Comparison of ENCODE assay signal across 9 mouse cellular contexts in the genomic region with DNA sequence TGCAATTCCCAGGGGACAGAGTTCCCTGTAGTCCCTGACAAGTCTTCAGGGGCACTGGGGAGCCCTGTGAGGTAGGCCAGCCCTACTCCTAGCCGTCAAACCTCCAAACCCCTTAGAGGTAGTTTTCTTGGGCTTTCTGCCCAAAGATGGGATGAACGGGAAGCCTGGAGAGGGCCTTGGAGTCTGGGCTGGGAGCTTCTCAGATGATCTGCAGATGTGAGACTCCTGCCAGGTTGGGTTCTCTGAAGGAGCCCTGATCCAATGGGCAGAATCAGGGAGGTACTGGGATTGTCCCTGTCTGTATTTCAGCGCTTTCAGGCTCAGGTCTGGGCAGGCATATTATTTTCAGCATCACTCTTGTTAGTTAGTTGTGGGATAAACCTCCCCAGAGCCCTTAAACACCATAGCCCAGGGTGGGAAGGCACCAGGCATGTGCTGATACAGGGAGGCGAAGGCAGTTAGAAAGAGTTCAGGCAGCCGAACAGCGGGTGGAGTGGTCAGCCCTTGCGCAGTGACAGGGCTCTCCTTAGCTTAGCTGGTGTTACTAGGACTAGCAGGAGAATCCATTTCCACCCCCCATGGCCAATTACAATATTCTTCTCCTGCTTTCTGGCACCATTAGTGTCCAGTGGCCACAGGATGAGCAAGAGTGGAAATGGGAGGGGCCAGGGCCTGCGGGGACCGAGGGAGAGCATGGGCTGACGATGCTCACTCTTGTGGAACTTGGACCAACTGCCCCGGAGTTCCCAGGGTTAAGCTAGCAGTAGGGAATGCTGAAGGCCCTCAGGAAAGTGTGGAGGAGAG. TPM values are rescaled to one million over a fixed set of nuclear protein-coding genes. Genes with fewer than 3 reads are reported as not detected.
DNase-seq lines count a peak whose midpoint lies in the region; ATAC-seq and TF ChIP-seq lines count a peak whose summit lies in the region.
"Had no signal": no experiment of that assay in that cellular context is flagged by ENCODE, and none has a peak within 500 bp of the region (broad histone marks: within the 10 kb centered on the region; RNA-seq: fewer than 3 reads in every experiment).

No protein-coding gene starts in this region.

- peak overlapping the region; percentile 93 for H3K4me2 ChIP-seq in forebrain, embryonic 15.5 days (replicated peaks)
- peak overlapping the region; percentile 90 for H3K4me2 ChIP-seq in intestine, postnatal 0 days (replicated peaks; ENCODE audit: low read depth)
- H3K4me2 ChIP-seq in midbrain, embryonic 11.5 days, result peak overlapping the region; percentile 96

- WGBS in forebrain, embryonic 15.5 days, result 23% methylated on average over 11 of the region's 11 CpGs
- WGBS in intestine, postnatal 0 days, result 30% methylated on average over 11 of the region's 11 CpGs
- 26% methylated on average over 11 of the region's 11 CpGs for WGBS in midbrain, embryonic 11.5 days

- peak overlapping the region; percentile 49 for H3K4me3 ChIP-seq in forebrain, embryonic 15.5 days
- H3K4me3 ChIP-seq in intestine, postnatal 0 days (ENCODE audit: low read depth, low read length), result peak overlapping the region; percentile 61
- peak overlapping the region; percentile 62 for H3K4me3 ChIP-seq in midbrain, embryonic 11.5 days (ENCODE audit: low read depth, low read length)

- H3K36me3 ChIP-seq in forebrain, embryonic 15.5 days, result no peaks in the 10 kb centered on the region
- H3K36me3 ChIP-seq in intestine, postnatal 0 days (ENCODE audit: control insufficient read depth, insufficient read depth), result peaks cover 5% of the 10 kb centered on the region; the same call in 1 of the 2 replicates
- no peaks in the 10 kb centered on the region for H3K36me3 ChIP-seq in midbrain, embryonic 11.5 days (ENCODE audit: control insufficient read depth, insufficient read depth, low read length)
- H3K36me3 ChIP-seq: G1E had no signal

- DNase-seq in kidney, adult 9 months, result peak; percentile 9
- no peak for DNase-seq in kidney, adult 11 months
- DNase-seq in midbrain, embryonic 11.5 days (ENCODE audit: low spot score, missing footprints), result peak; percentile 92
- no peak for DNase-seq in layer of hippocampus, postnatal 36 days
- no peak for DNase-seq in thymus, postnatal 25 days

- peaks cover 32% of the 10 kb centered on the region for H3K4me1 ChIP-seq in forebrain, embryonic 15.5 days
- H3K4me1 ChIP-seq in intestine, postnatal 0 days (replicated peaks; ENCODE audit: control insufficient read depth, insufficient read depth, low read length), result no peaks in the 10 kb centered on the region
- H3K4me1 ChIP-seq in midbrain, embryonic 11.5 days (ENCODE audit: control insufficient read depth, insufficient read depth, low read length), result peaks cover 26% of the 10 kb centered on the region

- ATAC-seq in forebrain, embryonic 15.5 days (replicated peaks), result no peak
- no peak for ATAC-seq in intestine, postnatal 0 days
- ATAC-seq in midbrain, embryonic 11.5 days (ENCODE audit: low FRiP score), result no peak
- ATAC-seq in granulocyte monocyte progenitor cell, adult 5-6 weeks (replicated peaks; ENCODE audit: poor library complexity, severe bottlenecking), result no peak

- no peak overlapping the region for H3K27ac ChIP-seq in forebrain, embryonic 15.5 days (replicated peaks)
- H3K27ac ChIP-seq in intestine, postnatal 0 days (ENCODE audit: low read depth, low read length), result peak overlapping the region; percentile 77
- H3K27ac ChIP-seq in midbrain, embryonic 11.5 days (ENCODE audit: low read depth, low read length), result no peak overlapping the region

- no peak overlapping the region for H3K9ac ChIP-seq in forebrain, embryonic 15.5 days (replicated peaks)
- peak overlapping the region; percentile 71 for H3K9ac ChIP-seq in intestine, postnatal 0 days (ENCODE audit: low read depth, low read length)
- peak overlapping the region; percentile 42; the same call in 1 of the 2 replicates for H3K9ac ChIP-seq in midbrain, embryonic 11.5 days (ENCODE audit: low read length)

- no peaks in the 10 kb centered on the region for H3K9me3 ChIP-seq in forebrain, embryonic 15.5 days
- no peaks in the 10 kb centered on the region for H3K9me3 ChIP-seq in intestine, postnatal 0 days (ENCODE audit: control insufficient read depth)
- H3K9me3 ChIP-seq in midbrain, embryonic 11.5 days (ENCODE audit: control insufficient read depth, low read length), result no peaks in the 10 kb centered on the region
- H3K9me3 ChIP-seq: G1E had no signal

- H3K27me3 ChIP-seq in forebrain, embryonic 15.5 days, result peaks cover 13% of the 10 kb centered on the region; the same call in 1 of the 2 replicates
- peaks cover 24% of the 10 kb centered on the region for H3K27me3 ChIP-seq in intestine, postnatal 0 days (replicated peaks; ENCODE audit: control insufficient read depth, insufficient read depth, low read length)
- 0 out of 2 replicates have a peak, but pooled peaks cover 6% of the 10 kb centered on the region for H3K27me3 ChIP-seq in midbrain, embryonic 11.5 days (ENCODE audit: control insufficient read depth, insufficient read depth, low read length)

- TF ChIP-seq CTCF in intestine, postnatal 0 days (IDR thresholded peaks at IDR 0.05; ENCODE audit: low read depth), result no peak

RNA-seq across cellular contexts. Expression of a gene that starts 1.4 kb away (rescaled TPM):
- 5.4 and 5.9 TPM in 2 replicates for polyA plus RNA-seq in forebrain, embryonic 15.5 days (2015; fragmentation: Nextera tagmentation; extraction: Ambion mirVana)
- polyA plus RNA-seq in intestine, postnatal 0 days (2015; fragmentation: Nextera tagmentation; extraction: Ambion mirVana), result 39.5 and 40.7 TPM in 2 replicates
- 19.7 and 21.6 TPM in 2 replicates for polyA plus RNA-seq in midbrain, embryonic 11.5 days (2014; fragmentation: Nextera tagmentation; extraction: Ambion mirVana)
- 1 to 10 TPM; 3.6 to 3.9 TPM for total RNA-seq in layer of hippocampus, postnatal 36 days (2021)
- total RNA-seq in granulocyte monocyte progenitor cell, adult 5-6 weeks (2014; fragmentation: Nextera tagmentation), result not detected in 2 replicates
- not detected in 2 replicates for total RNA-seq in granulocyte monocyte progenitor cell, adult 5-6 weeks (2017)

Comparison
In these comparisons a context has a peak if more than half of its experiments do, and no peak if none do; other contexts are left out.
1. DNase-seq: peak in kidney, adult 9 months (single experiment) and midbrain, embryonic 11.5 days (single experiment); none in kidney, adult 11 months (single experiment), layer of hippocampus, postnatal 36 days (0 of 2) and thymus, postnatal 25 days (single experiment).
2. Peak in every context shown above with its lines, with median percentiles within 50 percentile points of each other: H3K4me2 ChIP-seq and H3K4me3 ChIP-seq.